Mouse (Mus musculus): ENCODE data around the gene Ttc7. TPM values are rescaled to one million over a fixed set of nuclear protein-coding genes. Genes with fewer than 3 reads are reported as not detected.
A peak's percentile ranks its signal among the peaks of the same experiment; 100 is the strongest.
"Not testable (repeated sequence)": the region's sequence is repeated elsewhere in the genome, so short reads cannot be mapped to it uniquely, and the experiment has no call there.

Gene Ttc7
- polyA plus RNA-seq, 1 experiment from 2014 or later: 15.4 TPM

DNA sequence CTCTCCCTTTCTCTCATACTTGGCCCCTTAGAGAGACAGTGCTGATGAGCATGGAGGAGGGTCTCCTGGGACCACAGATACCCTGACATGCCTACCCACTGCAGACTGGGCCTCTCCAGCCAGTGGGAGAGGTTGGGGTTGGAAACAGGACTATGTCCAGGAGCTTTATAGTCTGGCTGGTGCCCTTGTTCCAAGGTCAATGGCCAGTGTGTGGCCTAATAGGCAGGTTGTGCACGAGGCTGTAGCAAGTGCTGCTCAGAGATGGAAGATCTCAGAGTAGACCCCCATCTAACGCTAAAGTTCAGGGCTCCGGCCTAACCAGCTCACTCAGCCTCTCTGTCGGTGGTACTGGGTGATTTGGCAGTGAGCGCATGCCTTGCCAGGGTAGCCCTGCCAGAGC lies 9.1 kb downstream of the Ttc7 start:
- Histone ChIP-seq H3K9me3 (replicated peaks; ENCODE audit: low read length) (no peaks in the 10 kb centered on the region), H3K27ac (no peak overlapping the region), H3K4me3 (replicated peaks; ENCODE audit: low read depth, low read length) (no peak overlapping the region), H3K27me3 (ENCODE audit: insufficient read depth, low read length) (no peaks in the 10 kb centered on the region), H3K4me2 (ENCODE audit: low read length) (no peak overlapping the region), H3K36me3 (ENCODE audit: insufficient read depth, low read length) (no peaks in the 10 kb centered on the region), H3K4me1 (replicated peaks; ENCODE audit: insufficient read depth, low read length) (no peaks in the 10 kb centered on the region; the same call in 1 of the 2 replicates), H3K9ac (ENCODE audit: low read depth, low read length) (no peak overlapping the region)
- no peak for DNase-seq (ENCODE audit: low spot score)
- WGBS: 85% methylated on average over 5 of the region's 5 CpGs
- no peak for ATAC-seq (replicated peaks; ENCODE audit: low FRiP score, low read depth)
- no peak for TF ChIP-seq CTCF (IDR thresholded peaks at IDR 0.05; ENCODE audit: low read depth)

DNA sequence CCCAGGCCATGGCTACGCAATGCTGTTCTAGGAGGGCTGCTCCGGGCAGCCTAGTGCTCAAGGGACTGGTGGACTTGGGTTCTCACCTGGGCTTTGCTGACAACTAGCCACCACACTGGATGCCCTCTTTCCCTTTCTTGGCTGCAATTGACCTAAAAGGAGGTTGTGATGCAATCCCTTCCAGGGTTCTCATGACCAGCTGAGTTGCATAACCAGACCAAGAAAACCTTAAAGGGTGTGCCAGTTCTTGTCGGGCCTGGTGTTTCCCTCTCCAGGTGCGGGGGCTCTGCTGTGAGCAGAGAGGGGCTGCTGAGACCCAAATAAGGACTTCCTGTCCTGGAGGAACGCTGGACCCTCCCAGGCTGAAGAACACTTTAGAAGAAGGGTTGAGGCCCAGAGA lies 10.4 kb downstream of the Ttc7 start:
- 80% methylated on average over 5 of the region's 5 CpGs for WGBS
- Histone ChIP-seq H3K4me1 (replicated peaks; ENCODE audit: insufficient read depth, low read length) (no peaks in the 10 kb centered on the region), H3K4me3 (replicated peaks; ENCODE audit: low read depth, low read length) (no peak overlapping the region), H3K36me3 (ENCODE audit: insufficient read depth, low read length) (no peaks in the 10 kb centered on the region), H3K27ac (no peak overlapping the region), H3K4me2 (ENCODE audit: low read length) (no peak overlapping the region), H3K9me3 (replicated peaks; ENCODE audit: low read length) (no peaks in the 10 kb centered on the region), H3K27me3 (ENCODE audit: insufficient read depth, low read length) (no peaks in the 10 kb centered on the region), H3K9ac (ENCODE audit: low read depth, low read length) (no peak overlapping the region)
- no peak for DNase-seq (ENCODE audit: low spot score)
- TF ChIP-seq CTCF (IDR thresholded peaks at IDR 0.05; ENCODE audit: low read depth): no peak
- ATAC-seq (replicated peaks; ENCODE audit: low FRiP score, low read depth): no peak

DNA sequence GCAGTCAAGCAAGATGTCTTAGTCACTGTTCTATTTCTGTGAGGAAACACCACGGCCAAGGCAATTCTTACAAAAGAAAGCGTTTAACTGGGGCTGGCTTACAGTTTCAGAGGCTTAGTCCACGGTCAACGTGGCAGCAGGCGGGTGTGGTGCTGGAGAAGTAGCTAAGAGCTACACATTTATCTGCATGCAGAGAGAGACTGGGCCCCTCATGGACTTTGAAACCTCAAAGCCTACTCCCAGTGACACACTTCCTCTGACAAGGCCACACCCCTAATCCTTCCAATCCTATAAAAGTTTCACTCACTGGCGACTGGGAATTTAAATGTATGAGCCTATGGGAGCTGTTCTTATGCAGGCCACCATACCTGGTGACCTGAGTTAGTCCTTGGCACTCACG lies 13.1 kb downstream of the Ttc7 start:
- no peak overlapping the region for H3K9ac ChIP-seq (ENCODE audit: low read depth, low read length)
- ATAC-seq (replicated peaks; ENCODE audit: low FRiP score, low read depth): no peak
- no peak overlapping the region for H3K4me3 ChIP-seq (replicated peaks; ENCODE audit: low read depth, low read length)
- TF ChIP-seq CTCF (IDR thresholded peaks at IDR 0.05; ENCODE audit: low read depth): no peak
- no peak overlapping the region for H3K27ac ChIP-seq
- H3K27me3 ChIP-seq (ENCODE audit: insufficient read depth, low read length): no peaks in the 10 kb centered on the region
- DNase-seq (ENCODE audit: low spot score): no peak
- 79% methylated on average over 7 of the region's 7 CpGs for WGBS
- H3K36me3 ChIP-seq (ENCODE audit: insufficient read depth, low read length): no peaks in the 10 kb centered on the region
- no peak overlapping the region for H3K4me2 ChIP-seq (ENCODE audit: low read length)
- 0 out of 2 replicates have a peak, but pooled peaks cover 4% of the 10 kb centered on the region for H3K4me1 ChIP-seq (replicated peaks; ENCODE audit: insufficient read depth, low read length)
- H3K9me3 ChIP-seq (replicated peaks; ENCODE audit: low read length): no peaks in the 10 kb centered on the region

DNA sequence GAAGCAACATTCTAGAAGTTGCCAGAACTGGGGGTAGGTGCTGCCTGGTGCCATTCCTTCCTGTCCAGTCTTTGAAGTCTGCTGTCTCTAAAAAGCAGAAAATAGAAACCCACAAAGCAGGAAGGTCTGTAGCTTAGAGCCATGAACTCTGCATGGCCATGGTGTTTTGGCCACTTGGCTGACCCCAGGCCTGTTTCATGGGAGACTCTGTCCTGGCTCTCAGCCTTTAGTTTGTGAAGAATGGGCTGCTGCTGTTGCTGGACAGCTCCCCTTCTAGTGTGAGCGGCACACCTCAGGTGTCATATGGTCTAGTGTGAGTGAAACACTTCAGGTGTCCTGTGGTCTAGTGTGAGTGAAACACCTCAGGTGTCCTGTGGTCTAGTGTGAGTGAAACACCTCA lies 14.0 kb downstream of the Ttc7 start:
- not testable (repeated sequence) for H3K27me3 ChIP-seq (ENCODE audit: insufficient read depth, low read length)
- 77% methylated on average over 1 of the region's 1 CpGs for WGBS

DNA sequence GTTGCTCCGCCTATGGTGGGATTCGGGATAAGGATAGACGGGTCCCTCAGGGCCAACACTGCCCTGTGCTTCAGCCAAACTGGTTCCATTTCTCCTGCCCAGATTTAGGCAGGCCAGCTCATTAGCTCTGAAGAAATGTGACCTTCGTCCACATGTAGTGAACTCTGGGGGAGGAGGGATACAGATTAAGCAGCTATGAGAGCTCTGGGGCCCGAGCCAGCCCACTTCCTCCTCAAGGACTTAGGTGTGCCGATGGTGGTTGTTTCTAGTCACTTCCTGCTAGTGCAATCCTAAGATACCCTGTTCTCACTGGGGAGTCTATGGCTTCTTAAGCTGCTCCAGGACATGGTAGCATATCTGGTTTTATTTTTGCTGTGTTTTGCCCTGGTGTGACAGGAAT lies 16.3 kb downstream of the Ttc7 start:
- Histone ChIP-seq H3K27me3 (ENCODE audit: insufficient read depth, low read length) (no peaks in the 10 kb centered on the region), H3K4me3 (replicated peaks; ENCODE audit: low read depth, low read length) (no peak overlapping the region), H3K4me2 (ENCODE audit: low read length) (no peak overlapping the region), H3K27ac (no peak overlapping the region), H3K4me1 (replicated peaks; ENCODE audit: insufficient read depth, low read length) (0 out of 2 replicates have a peak, but pooled peaks cover 4% of the 10 kb centered on the region), H3K36me3 (ENCODE audit: insufficient read depth, low read length) (no peaks in the 10 kb centered on the region), H3K9me3 (replicated peaks; ENCODE audit: low read length) (no peaks in the 10 kb centered on the region), H3K9ac (ENCODE audit: low read depth, low read length) (no peak overlapping the region)
- no peak for TF ChIP-seq CTCF (IDR thresholded peaks at IDR 0.05; ENCODE audit: low read depth)
- 62% methylated on average over 6 of the region's 6 CpGs for WGBS
- ATAC-seq (replicated peaks; ENCODE audit: low FRiP score, low read depth) (0 out of 2 replicates have a peak, but pooled peaks have one; percentile 5), DNase-seq (ENCODE audit: low spot score) (peak; percentile 22)

More for the DNA sequence above, 14.0 kb downstream of the Ttc7 start:
- not testable (repeated sequence) for DNase-seq (ENCODE audit: low spot score); H3K27ac ChIP-seq; ATAC-seq (replicated peaks; ENCODE audit: low FRiP score, low read depth); H3K4me2 ChIP-seq (ENCODE audit: low read length); H3K36me3 ChIP-seq (ENCODE audit: insufficient read depth, low read length); H3K4me1 ChIP-seq (replicated peaks; ENCODE audit: insufficient read depth, low read length); H3K9ac ChIP-seq (ENCODE audit: low read depth, low read length); H3K9me3 ChIP-seq (replicated peaks; ENCODE audit: low read length); H3K4me3 ChIP-seq (replicated peaks; ENCODE audit: low read depth, low read length)

DNA sequence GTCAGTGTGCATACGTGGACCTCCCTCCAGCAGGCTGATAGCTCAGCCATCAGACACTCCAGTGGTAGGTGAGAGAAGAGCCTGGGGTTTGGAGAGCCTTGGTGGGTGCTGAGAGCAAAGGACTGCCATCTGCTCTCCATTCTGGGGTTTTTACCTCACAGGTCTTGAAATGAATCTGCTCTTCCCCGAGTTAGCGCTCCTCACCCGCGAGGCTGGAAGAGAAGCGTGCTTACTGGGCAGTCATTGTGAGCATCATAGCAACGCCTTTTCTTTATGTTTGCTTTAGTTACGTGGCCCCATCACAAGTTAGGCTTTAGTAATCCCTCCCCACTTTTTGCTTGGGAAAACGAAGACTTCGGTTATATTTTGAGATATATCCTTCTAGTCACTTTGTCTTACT lies 17.7 kb downstream of the Ttc7 start:
- no peak for ATAC-seq (replicated peaks; ENCODE audit: low FRiP score, low read depth)
- 83% methylated on average over 10 of the region's 10 CpGs for WGBS
- Histone ChIP-seq H3K9ac (ENCODE audit: low read depth, low read length) (no peak overlapping the region), H3K4me2 (ENCODE audit: low read length) (no peak overlapping the region), H3K4me1 (replicated peaks; ENCODE audit: insufficient read depth, low read length) (0 out of 2 replicates have a peak, but pooled peaks cover 8% of the 10 kb centered on the region), H3K27ac (no peak overlapping the region), H3K36me3 (ENCODE audit: insufficient read depth, low read length) (no peaks in the 10 kb centered on the region), H3K9me3 (replicated peaks; ENCODE audit: low read length) (no peaks in the 10 kb centered on the region), H3K27me3 (ENCODE audit: insufficient read depth, low read length) (no peaks in the 10 kb centered on the region), H3K4me3 (replicated peaks; ENCODE audit: low read depth, low read length) (no peak overlapping the region)
- no peak for TF ChIP-seq CTCF (IDR thresholded peaks at IDR 0.05; ENCODE audit: low read depth)
- DNase-seq (ENCODE audit: low spot score): no peak

DNA sequence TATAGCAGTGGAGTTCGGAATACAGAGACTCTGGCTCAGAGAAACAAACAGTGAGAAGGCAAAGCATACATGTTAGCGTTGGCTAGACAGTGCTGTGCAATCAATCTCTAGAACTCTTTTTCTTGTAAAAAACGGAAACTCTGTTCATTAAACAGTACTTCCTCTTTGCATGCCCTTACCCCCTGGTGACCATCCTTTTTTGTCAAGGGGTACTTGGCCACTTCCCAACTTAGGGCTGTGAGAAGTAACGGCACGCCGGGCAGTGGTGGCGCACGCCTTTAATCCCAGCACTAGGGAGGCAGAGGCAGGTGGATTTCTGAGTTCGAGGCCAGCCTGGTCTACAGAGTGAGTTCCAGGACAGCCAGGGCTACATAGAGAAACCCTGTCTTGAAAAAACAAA lies 18.9 kb downstream of the Ttc7 start:
- not testable (repeated sequence) for H3K4me2 ChIP-seq (ENCODE audit: low read length); H3K27me3 ChIP-seq (ENCODE audit: insufficient read depth, low read length); H3K4me1 ChIP-seq (replicated peaks; ENCODE audit: insufficient read depth, low read length); DNase-seq (ENCODE audit: low spot score); H3K9me3 ChIP-seq (replicated peaks; ENCODE audit: low read length); ATAC-seq (replicated peaks; ENCODE audit: low FRiP score, low read depth); H3K27ac ChIP-seq; H3K9ac ChIP-seq (ENCODE audit: low read depth, low read length); H3K36me3 ChIP-seq (ENCODE audit: insufficient read depth, low read length); H3K4me3 ChIP-seq (replicated peaks; ENCODE audit: low read depth, low read length)
- WGBS: 85% methylated on average over 9 of the region's 9 CpGs
